Mouse (Mus musculus): Measurements from ENCODE around the gene Gba. TPM values are rescaled to one million over a fixed set of nuclear protein-coding genes. Genes with fewer than 3 reads are reported as not detected.
A peak's percentile ranks its signal among the peaks of the same experiment; 100 is the strongest.

The Gba gene
- total and polyA plus RNA-seq, 2 experiments from 2014 or later: 46.8 to 77.4 TPM

DNA sequence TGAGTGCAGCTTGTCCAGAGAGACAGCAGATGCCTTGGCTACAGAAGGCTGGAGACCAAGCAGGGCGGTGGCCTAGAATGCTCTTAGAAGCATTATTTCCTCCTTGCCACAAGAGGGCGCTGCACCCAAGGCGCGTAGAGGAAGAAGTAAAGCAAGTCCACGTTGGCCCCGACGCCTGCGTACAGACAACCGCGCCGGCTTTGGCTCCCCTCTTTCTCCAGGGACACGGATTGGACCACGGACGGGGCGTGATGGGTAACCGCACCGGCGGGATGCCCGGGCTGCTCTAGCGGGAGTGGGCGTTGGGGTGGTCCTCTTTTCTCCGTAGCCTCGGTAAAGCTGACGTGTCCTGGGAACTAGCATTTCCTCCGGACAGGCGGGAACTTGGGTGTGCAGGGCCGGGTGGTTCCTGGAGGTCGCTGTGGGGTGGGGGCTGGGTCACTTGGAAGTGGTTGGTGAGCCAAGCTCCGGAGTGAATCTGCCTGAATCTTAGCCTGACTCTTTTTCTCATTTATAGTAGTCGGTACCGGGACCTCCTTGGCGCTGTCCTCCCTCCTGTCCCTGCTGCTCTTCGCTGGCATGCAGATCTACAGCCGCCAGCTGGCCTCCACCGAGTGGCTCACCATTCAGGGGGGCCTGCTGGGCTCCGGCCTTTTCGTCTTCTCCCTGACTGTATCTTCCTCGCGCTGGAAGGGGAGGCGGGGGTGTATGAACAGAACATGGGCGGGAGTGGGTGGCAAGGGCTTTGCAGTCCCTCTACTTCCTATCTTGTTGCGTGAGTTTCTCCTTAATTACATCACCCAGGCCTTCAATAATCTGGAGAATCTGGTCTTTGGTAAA lies 43.8 kb downstream of the Gba start, which contains the start of gene Trim46:
TSS of gene Trim46 (minus strand) at position 49 of the 840 bp plus-strand sequence.
- TF ChIP-seq CTCF (IDR thresholded peaks at IDR 0.05; ENCODE audit: low read depth): peak; percentile 99
- H3K4me1 ChIP-seq (ENCODE audit: insufficient read depth, low read length): peaks cover 25% of the 10 kb centered on the region
- DNase-seq (ENCODE audit: low spot score) (peak; percentile 96), ATAC-seq (peak; percentile 77)
- peak within 1 kb of the TSS; percentile 90 for H3K4me2 ChIP-seq (ENCODE audit: low read depth, low read length)
- peak within 1 kb of the TSS; percentile 77 for H3K9ac ChIP-seq (replicated peaks; ENCODE audit: low read length)
- under 1% methylated on average over 34 of the region's 42 CpGs for WGBS
- peak within 1 kb of the TSS; percentile 68 for H3K4me3 ChIP-seq (ENCODE audit: low read length)
- no peaks in the 10 kb centered on the region for H3K9me3 ChIP-seq (ENCODE audit: low read length)
- H3K27me3 ChIP-seq (ENCODE audit: insufficient read depth, low read length): no peaks in the 10 kb centered on the region
- H3K36me3 ChIP-seq (ENCODE audit: insufficient read depth, low read length): peaks cover 9% of the 10 kb centered on the region; the same call in 1 of the 2 replicates
- H3K27ac ChIP-seq: peak within 1 kb of the TSS; percentile 89

DNA sequence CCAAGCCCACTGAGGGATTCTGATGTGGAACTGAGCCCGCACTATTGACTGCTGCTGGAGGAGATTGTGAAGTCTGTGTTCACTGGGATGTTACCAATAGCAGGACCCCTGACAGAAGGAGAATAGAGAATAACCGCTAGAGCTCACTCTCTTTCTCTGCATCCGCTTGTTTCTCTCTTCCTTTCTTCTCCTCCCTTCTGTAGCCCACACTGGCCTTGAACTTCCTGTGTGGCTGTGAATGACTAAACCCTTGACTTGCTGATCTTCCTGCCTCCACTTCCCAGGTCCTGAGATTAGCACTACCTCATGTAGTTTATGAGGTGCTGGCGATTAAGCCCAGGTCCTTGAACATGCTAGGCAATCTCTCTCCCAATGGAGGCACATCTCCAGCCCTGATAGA lies 44.7 kb downstream of the Gba start:
- TF ChIP-seq CTCF (IDR thresholded peaks at IDR 0.05; ENCODE audit: low read depth): no peak
- 0 out of 2 replicates have a peak, but pooled peaks cover 1% of the 10 kb centered on the region for H3K36me3 ChIP-seq (ENCODE audit: insufficient read depth, low read length)
- H3K9me3 ChIP-seq (ENCODE audit: low read length): no peaks in the 10 kb centered on the region
- peaks cover 25% of the 10 kb centered on the region for H3K4me1 ChIP-seq (ENCODE audit: insufficient read depth, low read length)
- ATAC-seq (no peak), DNase-seq (ENCODE audit: low spot score) (no peak)
- H3K27me3 ChIP-seq (ENCODE audit: insufficient read depth, low read length): no peaks in the 10 kb centered on the region
- peak overlapping the region; percentile 90 for H3K4me2 ChIP-seq (ENCODE audit: low read depth, low read length)
- peak overlapping the region; percentile 77; the same call in 1 of the 2 replicates for H3K9ac ChIP-seq (replicated peaks; ENCODE audit: low read length)
- H3K4me3 ChIP-seq (ENCODE audit: low read length): no peak overlapping the region
- no peak overlapping the region for H3K27ac ChIP-seq
- WGBS: 91% methylated on average over 4 of the region's 4 CpGs

DNA sequence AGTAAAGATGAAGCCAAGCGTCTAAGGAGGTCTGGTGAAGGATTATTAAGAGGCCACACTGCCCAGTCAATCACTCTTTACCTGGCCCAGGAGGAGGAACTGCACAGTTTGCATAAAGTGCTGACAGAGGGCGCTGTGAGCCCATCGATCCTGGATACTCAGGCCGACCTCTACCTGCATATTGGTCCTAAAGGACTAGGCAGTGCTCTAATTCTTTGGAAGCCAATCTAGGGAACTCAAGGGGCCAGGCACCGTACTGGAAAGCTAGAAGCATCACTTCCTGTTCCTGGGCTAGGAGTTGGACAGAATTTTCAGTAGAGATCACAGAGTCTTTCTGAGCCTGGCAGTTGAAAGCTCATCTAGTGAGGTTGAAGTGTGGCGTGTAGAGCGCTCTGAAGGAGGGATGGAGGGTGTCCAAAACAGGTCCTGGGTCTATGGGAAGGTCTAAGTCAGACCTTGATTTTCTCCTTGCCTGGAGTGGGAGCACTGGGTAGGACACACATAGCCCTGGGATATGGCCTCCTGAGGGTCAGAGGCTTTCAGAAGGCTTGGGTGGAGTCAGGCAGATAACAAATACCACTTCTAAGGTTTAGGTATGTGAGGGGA lies 47.8 kb downstream of the Gba start:
- H3K4me1 ChIP-seq (ENCODE audit: insufficient read depth, low read length): peaks cover 13% of the 10 kb centered on the region; the same call in 1 of the 2 replicates
- H3K27ac ChIP-seq: peak overlapping the region; percentile 27; the same call in 1 of the 2 replicates
- no peaks in the 10 kb centered on the region for H3K36me3 ChIP-seq (ENCODE audit: insufficient read depth, low read length)
- peak; percentile 71 for DNase-seq (ENCODE audit: low spot score)
- no peaks in the 10 kb centered on the region for H3K27me3 ChIP-seq (ENCODE audit: insufficient read depth, low read length)
- WGBS: 21% methylated on average over 7 of the region's 7 CpGs
- no peak for ATAC-seq
- TF ChIP-seq CTCF (IDR thresholded peaks at IDR 0.05; ENCODE audit: low read depth): peak; percentile 77
- H3K9me3 ChIP-seq (ENCODE audit: low read length): no peaks in the 10 kb centered on the region
- H3K9ac ChIP-seq (replicated peaks; ENCODE audit: low read length): no peak overlapping the region
- H3K4me2 ChIP-seq (ENCODE audit: low read depth, low read length): no peak overlapping the region
- no peak overlapping the region for H3K4me3 ChIP-seq (ENCODE audit: low read length)

DNA sequence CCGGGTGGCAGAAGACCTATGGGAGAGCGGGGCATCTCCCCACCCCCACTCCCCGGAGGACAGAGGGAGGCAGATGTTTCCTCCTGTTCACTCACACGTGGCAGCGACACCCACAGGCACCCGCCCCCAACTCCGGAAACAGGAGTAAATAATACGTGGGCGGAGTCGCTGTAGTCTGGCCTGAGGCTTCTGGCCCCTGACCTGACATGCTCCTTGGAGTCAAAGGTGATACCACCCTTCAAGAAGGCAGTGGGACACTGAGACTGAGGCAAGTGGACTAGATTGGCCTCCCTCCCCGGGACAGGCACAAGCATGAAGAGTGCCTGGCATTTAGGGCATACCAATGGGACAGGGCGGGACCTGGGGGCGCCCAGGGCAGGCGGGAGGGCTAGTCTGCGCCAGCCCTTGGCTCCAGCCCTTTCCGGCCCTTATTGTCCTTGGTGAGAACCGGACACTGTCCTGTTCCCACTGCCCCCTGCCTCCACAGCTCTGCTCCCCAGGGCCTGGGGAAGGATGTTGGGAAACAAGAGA lies 48.7 kb downstream of the Gba start:
- Histone ChIP-seq H3K27me3 (ENCODE audit: insufficient read depth, low read length) (no peaks in the 10 kb centered on the region), H3K36me3 (ENCODE audit: insufficient read depth, low read length) (no peaks in the 10 kb centered on the region), H3K9ac (replicated peaks; ENCODE audit: low read length) (no peak overlapping the region), H3K4me1 (ENCODE audit: insufficient read depth, low read length) (peaks cover 13% of the 10 kb centered on the region; the same call in 1 of the 2 replicates), H3K9me3 (ENCODE audit: low read length) (no peaks in the 10 kb centered on the region), H3K4me2 (ENCODE audit: low read depth, low read length) (peak overlapping the region; percentile 25), H3K4me3 (ENCODE audit: low read length) (no peak overlapping the region), H3K27ac (no peak overlapping the region)
- DNase-seq (ENCODE audit: low spot score) (no peak), ATAC-seq (peak; percentile 37; the same call in 1 of the 2 replicates)
- 8% methylated on average over 17 of the region's 17 CpGs for WGBS
- no peak for TF ChIP-seq CTCF (IDR thresholded peaks at IDR 0.05; ENCODE audit: low read depth)

DNA sequence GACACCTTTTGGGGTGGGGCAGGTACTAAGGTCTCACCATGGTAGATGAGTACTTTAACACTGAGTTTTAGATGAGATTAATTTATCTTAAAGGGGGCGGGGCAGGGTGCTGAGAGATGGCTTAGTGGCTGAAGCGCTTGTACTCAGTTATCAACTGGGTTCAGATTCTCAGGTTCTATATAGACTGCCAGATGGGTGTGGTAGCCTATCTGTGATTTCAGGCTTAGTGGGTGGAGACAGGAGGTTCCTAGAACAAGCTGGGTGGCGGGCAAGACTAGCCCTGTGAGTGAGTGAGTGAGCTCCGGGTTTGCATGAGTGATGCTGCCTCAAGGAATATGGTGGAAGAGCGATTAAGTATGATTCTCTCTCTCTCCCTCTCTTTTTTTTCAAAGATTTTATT lies 52.3 kb downstream of the Gba start:
- Histone ChIP-seq H3K9ac (replicated peaks; ENCODE audit: low read length) (no peak overlapping the region), H3K27me3 (ENCODE audit: insufficient read depth, low read length) (no peaks in the 10 kb centered on the region), H3K4me3 (ENCODE audit: low read length) (no peak overlapping the region), H3K9me3 (ENCODE audit: low read length) (no peaks in the 10 kb centered on the region), H3K4me1 (ENCODE audit: insufficient read depth, low read length) (0 out of 2 replicates have a peak, but pooled peaks cover 7% of the 10 kb centered on the region), H3K36me3 (ENCODE audit: insufficient read depth, low read length) (no peaks in the 10 kb centered on the region), H3K4me2 (ENCODE audit: low read depth, low read length) (no peak overlapping the region), H3K27ac (no peak overlapping the region)
- DNase-seq (ENCODE audit: low spot score) (no peak), ATAC-seq (no peak)
- WGBS: 93% methylated on average over 5 of the region's 5 CpGs
- no peak for TF ChIP-seq CTCF (IDR thresholded peaks at IDR 0.05; ENCODE audit: low read depth)

DNA sequence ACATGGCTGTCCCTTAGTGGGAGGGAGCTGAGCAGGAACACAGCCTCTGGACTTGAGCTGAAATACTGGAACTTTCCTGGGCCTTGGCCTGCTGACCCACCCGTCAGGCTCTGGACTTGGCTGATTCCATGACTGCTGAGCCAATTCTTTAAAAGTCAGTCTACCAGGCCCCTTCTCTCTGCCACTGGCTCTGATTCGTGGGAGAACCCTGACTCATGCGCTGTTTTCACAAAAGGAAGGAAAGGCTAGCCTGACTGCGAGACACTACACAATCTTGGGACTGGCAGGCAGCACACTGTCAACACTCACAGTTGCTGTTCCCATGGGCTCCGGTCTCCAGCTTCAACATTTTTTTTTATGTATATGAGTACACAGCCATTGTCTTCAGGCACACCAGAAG lies 53.4 kb downstream of the Gba start:
- TF ChIP-seq CTCF (IDR thresholded peaks at IDR 0.05; ENCODE audit: low read depth): no peak
- WGBS: 76% methylated on average over 5 of the region's 5 CpGs
- no peak for DNase-seq (ENCODE audit: low spot score)
- no peak overlapping the region for H3K4me2 ChIP-seq (ENCODE audit: low read depth, low read length)
- H3K9ac ChIP-seq (replicated peaks; ENCODE audit: low read length): no peak overlapping the region
- no peaks in the 10 kb centered on the region for H3K27me3 ChIP-seq (ENCODE audit: insufficient read depth, low read length)
- no peak for ATAC-seq
- no peaks in the 10 kb centered on the region for H3K36me3 ChIP-seq (ENCODE audit: insufficient read depth, low read length)
- 0 out of 2 replicates have a peak, but pooled peaks cover 3% of the 10 kb centered on the region for H3K4me1 ChIP-seq (ENCODE audit: insufficient read depth, low read length)
- H3K9me3 ChIP-seq (ENCODE audit: low read length): no peaks in the 10 kb centered on the region
- H3K27ac ChIP-seq: no peak overlapping the region
- H3K4me3 ChIP-seq (ENCODE audit: low read length): no peak overlapping the region

MicroRNA genes within 50 kb of the gene (microRNA counts, 519-probe panel; counts per million panel counts)
- 3,155 counts per million, percentile 52 among the panel's probes with 10 or more counts for microRNA mmu-miR-92b

Small RNA genes within 50 kb of the gene (microRNA-seq; reads per million reads assigned to microRNA genes)
- gene Mir92b: 2,867 to 3,418 reads per million in 2 experiments

Other genes with a start within 250 kb of the Gba start
- gene Rusc1, start 109.6 kb upstream of the Gba start, total RNA-seq (2014; rRNA removed): 190 and 197 TPM in 2 replicates
- gene Rusc1, start 109.6 kb upstream of the Gba start, polyA plus RNA-seq (2015; fragmentation: Nextera tagmentation; extraction: Ambion mirVana): 86.0 and 95.6 TPM in 2 replicates
- not detected in 2 replicates for gene Gm43738, start 101.8 kb upstream of the Gba start, total RNA-seq (2014; rRNA removed)
- gene Gm43738, start 101.8 kb upstream of the Gba start, polyA plus RNA-seq (2015; fragmentation: Nextera tagmentation; extraction: Ambion mirVana): not detected in 2 replicates
- gene Fdps, start 101.0 kb upstream of the Gba start, total RNA-seq (2014; rRNA removed): 340 and 366 TPM in 2 replicates
- 310 and 341 TPM in 2 replicates for gene Fdps, start 101.0 kb upstream of the Gba start, polyA plus RNA-seq (2015; fragmentation: Nextera tagmentation; extraction: Ambion mirVana)
- not detected in 2 replicates for gene Pklr, start 66.8 kb upstream of the Gba start, total RNA-seq (2014; rRNA removed)
- 0.10 and 0.21 TPM in 2 replicates for gene Pklr, start 66.8 kb upstream of the Gba start, polyA plus RNA-seq (2015; fragmentation: Nextera tagmentation; extraction: Ambion mirVana)
- gene Hcn3, start 42.7 kb upstream of the Gba start, total RNA-seq (2014; rRNA removed): 83.8 and 85.7 TPM in 2 replicates
- 33.5 and 38.1 TPM in 2 replicates for gene Hcn3, start 42.7 kb upstream of the Gba start, polyA plus RNA-seq (2015; fragmentation: Nextera tagmentation; extraction: Ambion mirVana)
- 36.3 and 43.1 TPM in 2 replicates for gene Clk2, start 38.1 kb upstream of the Gba start, total RNA-seq (2014; rRNA removed)
- 13.3 and 13.7 TPM in 2 replicates for gene Clk2, start 38.1 kb upstream of the Gba start, polyA plus RNA-seq (2015; fragmentation: Nextera tagmentation; extraction: Ambion mirVana)
- 60.4 and 77.5 TPM in 2 replicates for gene Scamp3, start 25.5 kb upstream of the Gba start, total RNA-seq (2014; rRNA removed)
- gene Scamp3, start 25.5 kb upstream of the Gba start, polyA plus RNA-seq (2015; fragmentation: Nextera tagmentation; extraction: Ambion mirVana): 139 and 143 TPM in 2 replicates
- 15.2 and 19.7 TPM in 2 replicates for gene Fam189b, start 19.8 kb upstream of the Gba start, total RNA-seq (2014; rRNA removed)
- gene Fam189b, start 19.8 kb upstream of the Gba start, polyA plus RNA-seq (2015; fragmentation: Nextera tagmentation; extraction: Ambion mirVana): 29.1 and 29.2 TPM in 2 replicates
- 29.4 and 37.9 TPM in 2 replicates for gene Thbs3, start 12.3 kb downstream of the Gba start, total RNA-seq (2014; rRNA removed)
- 36.8 and 37.2 TPM in 2 replicates for gene Thbs3, start 12.3 kb downstream of the Gba start, polyA plus RNA-seq (2015; fragmentation: Nextera tagmentation; extraction: Ambion mirVana)
- 103 and 130 TPM in 2 replicates for gene Mtx1, start 24.2 kb downstream of the Gba start, total RNA-seq (2014; rRNA removed)
- 186 TPM in 2 replicates for gene Mtx1, start 24.2 kb downstream of the Gba start, polyA plus RNA-seq (2015; fragmentation: Nextera tagmentation; extraction: Ambion mirVana)
- gene Muc1, start 26.1 kb downstream of the Gba start, total RNA-seq (2014; rRNA removed): 1.9 TPM in 2 replicates
- 0.82 and 1.5 TPM in 2 replicates for gene Muc1, start 26.1 kb downstream of the Gba start, polyA plus RNA-seq (2015; fragmentation: Nextera tagmentation; extraction: Ambion mirVana)
- 74.9 and 111 TPM in 2 replicates for gene Krtcap2, start 43.0 kb downstream of the Gba start, total RNA-seq (2014; rRNA removed)
- 250 and 268 TPM in 2 replicates for gene Krtcap2, start 43.0 kb downstream of the Gba start, polyA plus RNA-seq (2015; fragmentation: Nextera tagmentation; extraction: Ambion mirVana)
- 97.9 and 101 TPM in 2 replicates for gene Trim46, start 43.4 kb downstream of the Gba start, total RNA-seq (2014; rRNA removed)
- 42.9 and 49.8 TPM in 2 replicates for gene Trim46, start 43.4 kb downstream of the Gba start, polyA plus RNA-seq (2015; fragmentation: Nextera tagmentation; extraction: Ambion mirVana)
- gene Dpm3, start 56.4 kb downstream of the Gba start, total RNA-seq (2014; rRNA removed): 295 and 347 TPM in 2 replicates
- gene Dpm3, start 56.4 kb downstream of the Gba start, polyA plus RNA-seq (2015; fragmentation: Nextera tagmentation; extraction: Ambion mirVana): 95.5 and 97.8 TPM in 2 replicates
- 30.1 and 30.8 TPM in 2 replicates for gene Slc50a1, start 67.6 kb downstream of the Gba start, total RNA-seq (2014; rRNA removed)
- gene Slc50a1, start 67.6 kb downstream of the Gba start, polyA plus RNA-seq (2015; fragmentation: Nextera tagmentation; extraction: Ambion mirVana): 47.2 and 49.1 TPM in 2 replicates
- 3.9 and 5.9 TPM in 2 replicates for gene Efna1, start 78.2 kb downstream of the Gba start, total RNA-seq (2014; rRNA removed)
- 7.4 and 10.9 TPM in 2 replicates for gene Efna1, start 78.2 kb downstream of the Gba start, polyA plus RNA-seq (2015; fragmentation: Nextera tagmentation; extraction: Ambion mirVana)
- 107 and 171 TPM in 2 replicates for gene Efna3, start 120.0 kb downstream of the Gba start, total RNA-seq (2014; rRNA removed)
- 57.0 and 61.4 TPM in 2 replicates for gene Efna3, start 120.0 kb downstream of the Gba start, polyA plus RNA-seq (2015; fragmentation: Nextera tagmentation; extraction: Ambion mirVana)
- 7.6 and 9.6 TPM in 2 replicates for gene Efna4, start 135.1 kb downstream of the Gba start, total RNA-seq (2014; rRNA removed)
- 3.5 and 4.2 TPM in 2 replicates for gene Efna4, start 135.1 kb downstream of the Gba start, polyA plus RNA-seq (2015; fragmentation: Nextera tagmentation; extraction: Ambion mirVana)
- 94.4 and 107 TPM in 2 replicates for gene Adam15, start 147.1 kb downstream of the Gba start, total RNA-seq (2014; rRNA removed)
- gene Adam15, start 147.1 kb downstream of the Gba start, polyA plus RNA-seq (2015; fragmentation: Nextera tagmentation; extraction: Ambion mirVana): 67.6 and 73.2 TPM in 2 replicates
- 0.07 and 0.31 TPM in 2 replicates for gene Dcst2, start 159.0 kb downstream of the Gba start, total RNA-seq (2014; rRNA removed)
- 0.20 and 0.42 TPM in 2 replicates for gene Dcst2, start 159.0 kb downstream of the Gba start, polyA plus RNA-seq (2015; fragmentation: Nextera tagmentation; extraction: Ambion mirVana)
- 0.05 TPM in 1 of 2 replicates, not detected in the other for gene Dcst1, start 162.3 kb downstream of the Gba start, total RNA-seq (2014; rRNA removed)
- 1.00 and 1.1 TPM in 2 replicates for gene Dcst1, start 162.3 kb downstream of the Gba start, polyA plus RNA-seq (2015; fragmentation: Nextera tagmentation; extraction: Ambion mirVana)
- gene Zbtb7b, start 191.8 kb downstream of the Gba start, total RNA-seq (2014; rRNA removed): 3.7 and 5.4 TPM in 2 replicates
- 0.73 and 0.82 TPM in 2 replicates for gene Zbtb7b, start 191.8 kb downstream of the Gba start, polyA plus RNA-seq (2015; fragmentation: Nextera tagmentation; extraction: Ambion mirVana)
- not detected in 2 replicates for gene Lenep, start 199.9 kb downstream of the Gba start, total RNA-seq (2014; rRNA removed)
- not detected in 2 replicates for gene Lenep, start 199.9 kb downstream of the Gba start, polyA plus RNA-seq (2015; fragmentation: Nextera tagmentation; extraction: Ambion mirVana)
- gene Flad1, start 208.9 kb downstream of the Gba start, total RNA-seq (2014; rRNA removed): 32.1 and 40.7 TPM in 2 replicates
- 23.8 and 26.8 TPM in 2 replicates for gene Flad1, start 208.9 kb downstream of the Gba start, polyA plus RNA-seq (2015; fragmentation: Nextera tagmentation; extraction: Ambion mirVana)
- gene Cks1b, start 215.5 kb downstream of the Gba start, total RNA-seq (2014; rRNA removed): 43.6 and 45.6 TPM in 2 replicates
- 103 and 107 TPM in 2 replicates for gene Cks1b, start 215.5 kb downstream of the Gba start, polyA plus RNA-seq (2015; fragmentation: Nextera tagmentation; extraction: Ambion mirVana)
- gene Shc1, start 215.5 kb downstream of the Gba start, total RNA-seq (2014; rRNA removed): 29.6 and 33.4 TPM in 2 replicates
- 12.8 and 13.9 TPM in 2 replicates for gene Shc1, start 215.5 kb downstream of the Gba start, polyA plus RNA-seq (2015; fragmentation: Nextera tagmentation; extraction: Ambion mirVana)
- 74.1 and 74.7 TPM in 2 replicates for gene Pygo2, start 227.3 kb downstream of the Gba start, total RNA-seq (2014; rRNA removed)
- gene Pygo2, start 227.3 kb downstream of the Gba start, polyA plus RNA-seq (2015; fragmentation: Nextera tagmentation; extraction: Ambion mirVana): 28.8 and 31.0 TPM in 2 replicates
- 22.5 and 33.6 TPM in 2 replicates for gene Pbxip1, start 233.8 kb downstream of the Gba start, total RNA-seq (2014; rRNA removed)
- gene Pbxip1, start 233.8 kb downstream of the Gba start, polyA plus RNA-seq (2015; fragmentation: Nextera tagmentation; extraction: Ambion mirVana): 28.5 and 31.3 TPM in 2 replicates

Data from hindbrain, postnatal 0 days (tissue).